Mouse (Mus musculus): ENCODE results near the gene Aunip. TPM values are rescaled to one million over a fixed set of nuclear protein-coding genes. Genes with fewer than 3 reads are reported as not detected.
"Not testable (repeated sequence)": the region's sequence is repeated elsewhere in the genome, so short reads cannot be mapped to it uniquely, and the experiment has no call there.

The Aunip gene
- polyA plus RNA-seq, 1 experiment from 2014 or later, result 10.0 TPM

DNA sequence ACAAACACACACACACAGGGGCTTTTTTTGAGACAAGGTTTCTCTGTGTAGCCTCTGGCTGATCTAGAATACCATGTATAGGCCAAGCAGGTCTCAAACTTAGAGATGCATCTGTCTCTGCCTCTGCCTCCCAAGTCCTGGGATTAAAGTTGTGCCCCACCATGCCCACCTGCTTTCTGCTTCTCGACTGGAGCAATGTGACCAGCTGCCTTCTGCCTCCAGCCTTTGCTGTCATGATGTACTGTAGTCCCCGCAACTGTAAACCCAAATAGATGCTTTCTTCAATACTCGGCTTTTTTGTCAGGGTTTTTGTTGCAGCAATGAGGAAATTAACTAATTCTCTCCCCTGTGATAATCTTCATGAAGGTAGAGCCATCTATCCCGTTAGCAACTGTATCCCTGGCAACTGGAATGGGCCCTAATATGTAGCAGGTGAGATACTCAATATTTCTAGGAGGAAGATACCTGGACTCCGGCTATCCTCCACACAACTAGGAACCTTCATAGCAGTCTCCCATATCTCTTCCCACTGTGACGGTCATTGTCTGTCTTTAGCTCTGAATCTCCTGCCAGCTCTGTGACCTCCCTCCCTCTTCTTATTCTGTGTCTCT is 27.6 kb upstream of the Aunip start:
- H3K9me3 ChIP-seq (replicated peaks; ENCODE audit: control insufficient read depth, low read length), result no peaks in the 10 kb centered on the region
- no peak overlapping the region for H3K27ac ChIP-seq (ENCODE audit: low read length)
- H3K4me2 ChIP-seq (ENCODE audit: low read depth, low read length), result no peak overlapping the region
- no peak overlapping the region for H3K9ac ChIP-seq (ENCODE audit: low read length)
- no peak for ATAC-seq (replicated peaks; ENCODE audit: extremely low read depth, insufficient read depth, low FRiP score)
- H3K27me3 ChIP-seq (ENCODE audit: control insufficient read depth, insufficient read depth, low read length), result no peaks in the 10 kb centered on the region
- H3K4me3 ChIP-seq (ENCODE audit: low read length), result no peak overlapping the region
- H3K36me3 ChIP-seq (ENCODE audit: control insufficient read depth, insufficient read depth), result no peaks in the 10 kb centered on the region
- no peaks in the 10 kb centered on the region for H3K4me1 ChIP-seq (ENCODE audit: control insufficient read depth, insufficient read depth, low read length)
- 64% methylated on average over 6 of the region's 6 CpGs for WGBS

DNA sequence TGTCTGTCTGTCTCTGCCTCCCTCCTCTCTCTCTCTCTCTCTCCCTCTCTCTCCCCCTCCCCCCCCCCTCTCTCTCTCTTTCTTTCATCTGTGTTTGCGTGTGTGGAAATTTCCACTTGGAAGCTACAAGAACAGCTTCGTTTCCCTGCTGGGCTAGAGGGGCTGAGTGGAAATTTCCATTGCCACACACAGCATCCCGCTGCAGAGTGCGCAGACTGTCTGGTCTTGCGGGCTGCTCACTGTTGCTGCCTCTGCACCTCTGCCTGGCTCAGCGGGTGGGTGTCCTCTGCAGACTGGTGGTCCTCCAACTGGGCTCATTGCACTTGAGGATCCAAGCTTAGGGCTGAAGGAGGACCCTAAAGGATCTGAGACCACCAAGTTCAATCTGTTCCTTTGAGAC is 27.1 kb upstream of the Aunip start:
- Histone ChIP-seq H3K27me3 (ENCODE audit: control insufficient read depth, insufficient read depth, low read length) (no peaks in the 10 kb centered on the region), H3K36me3 (ENCODE audit: control insufficient read depth, insufficient read depth) (no peaks in the 10 kb centered on the region), H3K9me3 (replicated peaks; ENCODE audit: control insufficient read depth, low read length) (no peaks in the 10 kb centered on the region), H3K4me1 (ENCODE audit: control insufficient read depth, insufficient read depth, low read length) (no peaks in the 10 kb centered on the region), H3K9ac (ENCODE audit: low read length) (no peak overlapping the region), H3K4me2 (ENCODE audit: low read depth, low read length) (no peak overlapping the region), H3K27ac (ENCODE audit: low read length) (no peak overlapping the region), H3K4me3 (ENCODE audit: low read length) (no peak overlapping the region)
- no peak for ATAC-seq (replicated peaks; ENCODE audit: extremely low read depth, insufficient read depth, low FRiP score)
- 38% methylated on average over 6 of the region's 6 CpGs for WGBS

DNA sequence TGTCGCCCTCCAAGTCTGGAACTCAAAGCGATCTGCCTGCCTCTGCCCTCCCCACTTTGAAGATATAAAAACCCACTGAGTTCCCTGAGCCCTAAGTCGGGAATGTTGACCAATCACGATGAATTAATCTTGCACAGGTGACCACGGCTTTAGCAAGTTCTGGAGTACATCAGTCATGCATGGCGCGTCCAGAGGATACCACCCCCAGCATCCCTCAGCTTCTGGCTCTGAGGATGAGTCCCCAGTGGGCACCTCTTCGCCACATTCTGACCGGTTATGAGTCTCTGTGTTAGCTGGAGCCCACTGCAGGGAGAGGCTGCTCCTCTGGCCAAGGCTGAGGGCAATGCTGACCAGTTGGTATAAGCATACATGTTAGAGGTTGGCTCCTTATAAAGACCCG is 26.6 kb upstream of the Aunip start:
- no peaks in the 10 kb centered on the region for H3K36me3 ChIP-seq (ENCODE audit: control insufficient read depth, insufficient read depth)
- no peaks in the 10 kb centered on the region for H3K4me1 ChIP-seq (ENCODE audit: control insufficient read depth, insufficient read depth, low read length)
- no peaks in the 10 kb centered on the region for H3K9me3 ChIP-seq (replicated peaks; ENCODE audit: control insufficient read depth, low read length)
- WGBS, result 75% methylated on average over 10 of the region's 10 CpGs
- no peaks in the 10 kb centered on the region for H3K27me3 ChIP-seq (ENCODE audit: control insufficient read depth, insufficient read depth, low read length)
- ATAC-seq (replicated peaks; ENCODE audit: extremely low read depth, insufficient read depth, low FRiP score), result no peak
- H3K4me3 ChIP-seq (ENCODE audit: low read length), result no peak overlapping the region
- no peak overlapping the region for H3K4me2 ChIP-seq (ENCODE audit: low read depth, low read length)
- H3K9ac ChIP-seq (ENCODE audit: low read length), result no peak overlapping the region
- no peak overlapping the region for H3K27ac ChIP-seq (ENCODE audit: low read length)

DNA sequence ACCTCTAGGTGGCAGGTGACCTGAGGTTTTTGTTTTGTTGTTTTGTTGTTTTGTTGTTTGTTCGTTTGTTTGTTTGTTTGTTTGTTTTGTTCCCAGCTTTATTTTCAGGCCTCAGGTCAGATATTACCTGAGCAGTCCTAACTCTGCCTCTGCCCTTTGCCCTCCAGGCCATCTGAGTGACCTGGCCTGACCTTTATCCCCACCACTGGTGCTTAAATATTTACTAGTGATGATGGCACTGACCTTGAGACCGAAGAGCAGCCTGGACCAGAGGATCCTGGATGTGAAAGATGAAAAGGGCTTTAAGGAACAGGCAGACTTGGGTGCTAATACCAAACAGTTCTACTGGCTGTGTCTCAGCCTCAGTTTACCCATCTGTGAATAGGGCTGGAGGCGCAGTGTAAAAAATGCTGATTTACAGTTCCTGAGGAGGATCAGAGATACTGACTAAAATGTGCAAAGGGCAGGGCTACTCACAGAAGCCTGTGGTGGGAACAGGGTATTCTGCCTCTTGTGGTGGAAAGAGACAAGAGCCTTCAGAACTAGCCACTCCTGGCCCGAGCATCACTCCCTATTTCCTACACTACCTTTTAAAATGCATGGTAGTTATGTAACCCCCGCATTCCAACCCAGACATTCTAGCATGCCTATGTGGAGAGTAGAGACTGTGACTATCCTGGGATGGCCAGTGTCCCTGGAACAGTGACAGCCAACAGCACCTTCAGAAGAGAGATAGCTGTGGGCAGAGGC is 25.5 kb upstream of the Aunip start:
- no peak for ATAC-seq (replicated peaks; ENCODE audit: extremely low read depth, insufficient read depth, low FRiP score)
- Histone ChIP-seq H3K4me1 (ENCODE audit: control insufficient read depth, insufficient read depth, low read length) (no peaks in the 10 kb centered on the region), H3K27me3 (ENCODE audit: control insufficient read depth, insufficient read depth, low read length) (no peaks in the 10 kb centered on the region), H3K27ac (ENCODE audit: low read length) (no peak overlapping the region), H3K4me2 (ENCODE audit: low read depth, low read length) (no peak overlapping the region), H3K9ac (ENCODE audit: low read length) (no peak overlapping the region), H3K4me3 (ENCODE audit: low read length) (no peak overlapping the region), H3K36me3 (ENCODE audit: control insufficient read depth, insufficient read depth) (no peaks in the 10 kb centered on the region), H3K9me3 (replicated peaks; ENCODE audit: control insufficient read depth, low read length) (no peaks in the 10 kb centered on the region)
- 84% methylated on average over 5 of the region's 5 CpGs for WGBS

DNA sequence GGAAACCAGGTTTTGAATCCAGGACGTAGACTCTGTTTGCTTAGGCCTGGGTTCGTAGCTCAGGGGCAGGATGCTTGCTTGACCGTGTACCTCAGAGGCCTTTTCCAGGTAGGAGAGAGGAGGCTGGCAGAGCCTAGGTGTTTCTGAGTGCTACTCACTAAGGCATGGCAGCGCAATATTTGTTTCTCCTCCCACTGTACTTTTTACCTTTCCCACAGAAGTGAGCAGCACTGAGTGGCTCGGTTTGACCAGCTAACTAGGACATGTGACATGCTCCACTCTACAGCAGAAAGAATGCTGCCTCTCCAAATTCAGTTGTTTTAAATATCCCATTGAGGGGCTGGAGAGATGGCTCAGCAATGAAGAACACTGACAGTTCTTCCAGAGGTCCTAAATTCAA is 22.6 kb upstream of the Aunip start:
- Histone ChIP-seq H3K4me3 (ENCODE audit: low read length) (no peak overlapping the region), H3K4me2 (ENCODE audit: low read depth, low read length) (no peak overlapping the region), H3K4me1 (ENCODE audit: control insufficient read depth, insufficient read depth, low read length) (no peaks in the 10 kb centered on the region), H3K27me3 (ENCODE audit: control insufficient read depth, insufficient read depth, low read length) (no peaks in the 10 kb centered on the region), H3K9me3 (replicated peaks; ENCODE audit: control insufficient read depth, low read length) (no peaks in the 10 kb centered on the region), H3K9ac (ENCODE audit: low read length) (no peak overlapping the region), H3K27ac (ENCODE audit: low read length) (no peak overlapping the region), H3K36me3 (ENCODE audit: control insufficient read depth, insufficient read depth) (no peaks in the 10 kb centered on the region)
- ATAC-seq (replicated peaks; ENCODE audit: extremely low read depth, insufficient read depth, low FRiP score), result no peak
- 81% methylated on average over 5 of the region's 5 CpGs for WGBS

DNA sequence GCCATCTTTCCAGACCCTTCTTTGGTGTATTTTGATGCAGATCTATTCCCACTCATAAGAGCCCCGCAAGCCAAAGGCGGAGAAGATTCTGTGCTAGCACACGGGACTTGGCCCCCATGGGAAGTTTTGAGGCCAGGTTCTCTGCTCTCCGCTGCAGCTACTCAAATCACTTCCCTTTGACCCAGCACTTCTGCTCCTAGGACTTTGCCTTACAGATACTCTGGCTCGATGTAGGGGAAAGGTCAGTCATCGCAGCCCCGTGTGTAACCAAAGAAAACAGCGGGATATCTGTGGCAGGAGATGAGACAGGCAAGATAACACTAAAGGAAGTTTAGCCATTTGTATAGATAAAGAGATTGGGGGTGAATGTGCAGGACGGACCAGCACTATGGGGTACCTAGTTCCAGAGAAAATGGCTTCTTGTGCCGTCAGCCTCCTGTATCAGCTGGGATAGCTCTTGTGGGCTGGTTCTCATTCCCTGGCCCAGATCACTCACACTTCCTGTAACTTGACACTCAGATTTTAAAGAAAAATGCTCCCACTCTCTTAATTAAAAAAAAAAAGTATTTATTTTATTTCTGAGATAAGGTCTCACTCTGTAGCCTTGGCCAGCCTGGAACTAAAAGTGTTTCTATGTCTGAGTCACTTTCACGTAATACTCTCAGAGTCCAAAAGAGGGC is 20.7 kb upstream of the Aunip start:
- ATAC-seq (replicated peaks; ENCODE audit: extremely low read depth, insufficient read depth, low FRiP score), result no peak
- Histone ChIP-seq H3K4me3 (ENCODE audit: low read length) (no peak overlapping the region), H3K4me1 (ENCODE audit: control insufficient read depth, insufficient read depth, low read length) (peaks cover 8% of the 10 kb centered on the region), H3K36me3 (ENCODE audit: control insufficient read depth, insufficient read depth) (no peaks in the 10 kb centered on the region), H3K9ac (ENCODE audit: low read length) (no peak overlapping the region), H3K27ac (ENCODE audit: low read length) (no peak overlapping the region), H3K27me3 (ENCODE audit: control insufficient read depth, insufficient read depth, low read length) (no peaks in the 10 kb centered on the region), H3K4me2 (ENCODE audit: low read depth, low read length) (no peak overlapping the region), H3K9me3 (replicated peaks; ENCODE audit: control insufficient read depth, low read length) (no peaks in the 10 kb centered on the region)
- WGBS, result 74% methylated on average over 11 of the region's 11 CpGs

DNA sequence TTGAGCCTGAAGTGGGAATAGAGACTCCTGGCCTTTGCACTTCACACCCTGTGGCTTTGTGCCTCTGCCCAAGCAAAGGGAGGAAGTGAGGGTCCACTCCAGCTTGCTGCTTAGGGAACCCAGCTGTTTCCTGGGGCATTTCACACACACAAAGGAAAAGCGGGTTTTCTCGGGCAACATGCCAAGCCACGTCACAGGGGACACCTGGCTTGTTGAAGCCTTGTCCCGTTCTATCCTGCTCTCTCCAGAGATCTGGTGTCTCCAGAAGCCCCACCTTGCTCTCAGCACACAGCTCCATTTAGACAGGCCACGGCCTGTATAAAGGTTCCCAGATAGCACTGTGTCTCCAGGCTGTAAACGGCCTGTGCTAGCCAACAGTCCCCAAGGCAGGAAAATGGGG is 19.1 kb upstream of the Aunip start:
- Histone ChIP-seq H3K9me3 (replicated peaks; ENCODE audit: control insufficient read depth, low read length) (no peaks in the 10 kb centered on the region), H3K9ac (ENCODE audit: low read length) (no peak overlapping the region), H3K36me3 (ENCODE audit: control insufficient read depth, insufficient read depth) (no peaks in the 10 kb centered on the region), H3K27me3 (ENCODE audit: control insufficient read depth, insufficient read depth, low read length) (no peaks in the 10 kb centered on the region), H3K4me3 (ENCODE audit: low read length) (no peak overlapping the region), H3K27ac (ENCODE audit: low read length) (no peak overlapping the region), H3K4me2 (ENCODE audit: low read depth, low read length) (no peak overlapping the region), H3K4me1 (ENCODE audit: control insufficient read depth, insufficient read depth, low read length) (peaks cover 22% of the 10 kb centered on the region)
- 55% methylated on average over 6 of the region's 6 CpGs for WGBS
- ATAC-seq (replicated peaks; ENCODE audit: extremely low read depth, insufficient read depth, low FRiP score), result no peak

DNA sequence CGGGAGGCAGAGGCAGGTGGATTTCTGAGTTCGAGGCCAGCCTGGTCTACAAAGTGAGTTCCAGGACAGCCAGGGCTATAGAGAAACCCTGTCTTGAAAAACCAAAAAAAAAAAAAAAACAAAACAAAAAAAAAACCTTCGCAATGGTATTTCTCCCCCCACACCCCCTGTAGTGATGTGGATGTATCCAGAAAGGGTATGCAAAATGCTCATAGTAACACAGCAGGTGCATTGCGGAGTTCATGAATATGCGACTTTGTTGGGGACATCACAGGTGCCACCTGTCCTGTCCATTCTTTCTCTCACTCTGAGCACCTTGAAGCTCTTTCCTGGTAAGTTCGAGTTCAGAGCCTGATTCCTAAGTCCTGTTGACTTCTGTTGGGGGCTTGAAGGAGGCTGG is 16.6 kb upstream of the Aunip start:
- H3K9ac ChIP-seq (ENCODE audit: low read length); H3K36me3 ChIP-seq (ENCODE audit: control insufficient read depth, insufficient read depth); H3K4me2 ChIP-seq (ENCODE audit: low read depth, low read length); H3K27me3 ChIP-seq (ENCODE audit: control insufficient read depth, insufficient read depth, low read length); H3K9me3 ChIP-seq (replicated peaks; ENCODE audit: control insufficient read depth, low read length); H3K4me3 ChIP-seq (ENCODE audit: low read length); ATAC-seq (replicated peaks; ENCODE audit: extremely low read depth, insufficient read depth, low FRiP score); H3K27ac ChIP-seq (ENCODE audit: low read length): not testable (repeated sequence)
- WGBS, result 87% methylated on average over 6 of the region's 6 CpGs
- peaks cover 40% of the 10 kb centered on the region for H3K4me1 ChIP-seq (ENCODE audit: control insufficient read depth, insufficient read depth, low read length)

Measured in heart, embryonic 16.5 days (tissue).